Mouse (Mus musculus) adrenal gland, adult (tissue): Measurements from ENCODE around the gene Rad9a.

ENCODE experiments used
- DNase-seq, 2 experiments: peaks; one replicate each; pipeline ENCODE4 v3.0.0; 2022 to 2023; ENCODE audit warnings: low spot score in 1 of 2; ENCODE audit not compliant: inconsistent age in 2 of 2

The Rad9a gene

DNA sequence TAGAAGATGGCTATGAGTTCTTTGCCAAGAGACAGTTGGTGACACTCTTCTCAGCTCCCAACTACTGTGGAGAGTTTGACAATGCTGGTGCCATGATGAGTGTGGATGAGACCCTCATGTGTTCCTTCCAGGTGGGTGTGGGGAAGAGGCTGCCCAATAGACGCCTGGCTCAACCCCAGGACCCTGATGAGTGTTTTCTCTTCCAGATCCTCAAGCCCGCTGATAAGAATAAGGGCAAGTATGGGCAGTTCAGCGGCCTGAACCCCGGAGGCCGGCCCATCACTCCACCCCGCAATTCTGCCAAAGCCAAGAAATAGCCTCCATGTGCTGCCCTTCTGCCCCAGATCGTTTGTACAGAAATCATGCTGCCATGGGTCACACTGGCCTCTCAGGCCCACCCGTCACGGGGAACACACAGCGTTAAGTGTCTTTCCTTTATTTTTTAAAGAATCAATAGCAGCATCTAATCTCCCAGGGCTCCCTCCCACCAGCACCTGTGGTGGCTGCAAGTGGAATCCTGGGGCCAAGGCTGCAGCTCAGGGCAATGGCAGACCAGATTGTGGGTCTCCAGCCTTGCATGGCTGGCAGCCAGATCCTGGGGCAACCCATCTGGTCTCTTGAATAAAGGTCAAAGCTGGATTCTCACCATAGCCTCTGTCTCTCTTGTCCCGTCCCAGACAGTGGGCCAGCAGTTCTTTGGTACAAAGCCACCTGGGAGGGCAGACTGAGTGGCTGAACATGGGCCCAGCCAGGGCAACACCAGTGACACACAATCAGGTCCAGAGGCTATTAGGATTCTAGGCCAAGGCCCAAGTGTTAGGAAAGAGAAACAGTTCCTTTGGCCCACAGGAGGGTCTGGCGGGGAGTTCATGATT is 6.4 kb downstream of the Rad9a start:
- peak in 1 of 2 experiments; percentile 69 for DNase-seq

DNA sequence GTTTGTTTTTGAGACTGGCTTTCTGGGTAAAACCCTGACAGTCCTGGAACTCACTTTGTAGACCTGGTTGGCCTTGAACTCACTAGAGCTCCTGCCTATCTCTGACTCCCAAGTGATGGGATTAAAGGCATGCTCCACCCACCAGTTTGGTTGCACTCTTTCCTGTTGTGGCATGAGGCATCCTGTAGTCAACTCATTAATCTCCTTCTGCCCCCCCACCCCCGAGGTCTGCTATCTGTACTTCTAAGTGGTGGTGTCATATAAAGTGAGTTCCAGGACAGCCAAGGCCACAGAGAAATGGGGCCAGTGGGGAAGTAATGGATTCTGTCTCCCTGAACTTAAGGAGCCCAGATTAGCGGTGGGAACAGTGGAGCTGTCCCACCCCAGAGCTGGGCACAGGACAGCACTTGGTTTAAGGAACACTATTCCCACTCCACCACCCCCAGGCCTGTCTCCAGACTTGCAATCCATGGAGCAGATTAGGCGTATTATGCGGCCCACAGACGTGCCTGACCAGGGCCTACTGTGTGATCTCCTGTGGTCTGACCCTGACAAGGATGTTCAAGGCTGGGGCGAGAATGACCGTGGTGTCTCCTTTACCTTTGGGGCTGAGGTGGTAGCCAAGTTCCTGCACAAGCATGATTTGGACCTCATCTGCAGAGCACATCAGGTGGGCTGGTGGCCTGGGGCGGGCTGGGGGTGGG is 7.3 kb downstream of the Rad9a start:
- peak in 1 of 2 experiments; percentile 65 for DNase-seq

DNA sequence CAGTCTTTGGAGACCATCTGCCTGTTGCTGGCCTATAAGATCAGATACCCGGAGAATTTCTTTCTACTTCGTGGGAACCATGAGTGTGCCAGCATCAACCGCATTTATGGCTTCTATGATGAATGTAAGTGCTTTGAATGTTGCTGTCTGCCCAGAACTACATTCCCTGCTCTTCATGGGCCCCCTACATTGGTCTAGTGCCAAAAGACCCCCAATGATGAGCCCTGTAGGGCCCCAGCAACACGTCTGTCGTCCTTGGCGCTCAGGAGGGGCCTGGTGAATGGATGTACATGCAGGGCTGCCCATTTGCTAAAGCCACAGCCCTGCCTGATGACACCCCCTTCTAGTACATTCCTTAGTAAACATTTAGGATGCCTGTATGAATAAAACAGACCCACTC is 8.3 kb downstream of the Rad9a start:
- DNase-seq = peak in 1 of 2 experiments; percentile 53

DNA sequence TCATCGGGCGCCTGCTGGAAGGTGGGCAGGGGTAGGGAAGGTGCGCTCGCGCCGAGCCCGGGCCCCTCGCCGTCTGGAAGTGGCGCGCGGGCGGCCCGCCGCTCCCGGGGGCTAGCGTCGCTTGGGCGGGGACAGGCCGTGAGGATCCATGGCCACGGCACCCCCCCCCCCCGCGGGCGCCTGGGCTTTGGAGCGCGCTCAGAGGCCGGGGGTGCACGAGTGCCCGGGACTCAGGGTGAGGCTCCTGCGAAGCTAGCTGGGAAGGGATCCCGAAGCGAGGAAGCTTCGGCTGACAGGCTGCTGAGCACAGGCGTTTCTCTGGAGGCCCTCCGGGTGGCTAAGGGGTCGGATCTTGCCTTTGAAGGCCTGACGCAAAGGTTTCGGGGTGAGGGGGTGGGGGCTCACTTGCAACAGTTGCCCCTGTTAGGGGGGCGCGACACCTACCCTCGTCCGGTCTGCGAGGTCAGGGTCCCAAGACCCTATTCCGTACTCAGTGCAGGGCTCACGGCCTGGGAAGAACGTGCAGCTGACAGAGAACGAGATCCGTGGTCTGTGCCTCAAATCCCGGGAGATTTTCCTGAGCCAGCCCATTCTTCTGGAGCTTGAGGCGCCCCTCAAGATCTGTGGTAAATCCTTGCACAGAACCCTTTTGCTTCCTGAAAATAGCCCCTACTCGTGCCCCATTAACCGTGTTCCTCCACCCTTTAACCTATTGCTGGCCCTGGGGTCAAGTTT is 9.0 kb downstream of the Rad9a start:
- DNase-seq = peak in 1 of 2 experiments; percentile 72

DNA sequence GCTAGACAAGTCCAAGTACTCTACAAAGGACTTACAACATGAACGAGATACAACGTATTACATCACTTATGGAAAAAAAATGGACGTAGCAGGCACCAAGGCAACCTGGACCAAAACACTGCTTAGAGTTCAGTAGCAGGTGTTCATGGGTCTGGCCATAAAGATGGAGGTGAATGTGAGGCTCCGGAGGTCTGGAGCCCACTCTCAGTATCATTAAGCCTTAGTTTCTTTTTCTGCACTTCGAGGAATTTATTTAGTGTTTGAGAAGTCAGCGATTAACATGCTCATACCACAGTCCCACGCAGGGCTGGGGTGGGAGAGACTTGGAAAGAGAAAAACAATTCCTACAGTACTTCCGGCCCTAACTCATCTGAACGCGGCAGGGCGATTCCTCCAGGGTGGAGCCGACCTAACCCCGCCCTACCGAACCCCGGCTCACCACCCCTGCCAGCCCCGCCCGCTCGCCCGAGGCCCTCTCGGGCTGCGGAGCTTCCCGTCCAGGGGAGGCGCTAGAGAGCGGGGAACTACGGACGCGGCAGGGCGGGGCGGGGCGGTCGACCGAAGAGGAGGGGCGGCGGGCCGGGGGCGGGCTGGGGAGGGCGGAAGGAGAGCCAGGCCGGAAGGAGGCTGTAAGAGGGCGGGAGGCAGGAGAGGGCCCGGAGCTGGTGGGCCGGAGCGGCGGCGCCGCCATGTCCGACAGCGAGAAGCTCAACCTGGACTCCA is 9.8 kb downstream of the Rad9a start, which contains the start of gene Ppp1ca:
Gene Ppp1ca (plus strand): TSS at position 538 of the 723 bp plus-strand sequence.
- peak; percentile 96 to 98 for DNase-seq

DNA sequence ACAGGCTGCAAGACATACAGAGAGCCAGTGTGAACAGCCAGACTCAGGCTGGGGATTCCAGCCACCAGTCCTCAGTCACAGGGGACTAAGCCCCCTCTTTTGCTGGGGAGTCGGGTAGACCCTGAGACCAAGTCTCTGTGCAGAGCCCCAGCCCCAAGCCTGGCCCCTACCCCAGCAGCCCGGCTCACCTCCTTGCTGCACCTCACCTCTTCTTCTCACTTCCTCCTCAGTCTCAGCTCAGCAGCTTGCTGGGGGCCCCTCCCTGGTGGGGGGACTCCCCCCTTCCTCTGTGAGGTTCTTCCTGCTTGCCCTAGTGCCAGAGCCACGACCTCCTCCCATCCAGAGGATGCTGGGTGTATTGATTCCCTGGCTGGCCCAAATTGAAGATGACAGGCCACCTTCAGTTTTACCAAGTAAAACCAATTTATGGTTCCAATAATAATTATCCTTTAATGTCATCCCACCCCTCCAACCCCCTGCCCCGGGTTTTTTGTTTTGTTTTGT is 10.6 kb downstream of the Rad9a start, which contains the start of gene Tbc1d10c:
Gene Tbc1d10c (minus strand): TSS at position 454 of the 504 bp plus-strand sequence.
- peak; percentile 50 to 56 for DNase-seq

DNA sequence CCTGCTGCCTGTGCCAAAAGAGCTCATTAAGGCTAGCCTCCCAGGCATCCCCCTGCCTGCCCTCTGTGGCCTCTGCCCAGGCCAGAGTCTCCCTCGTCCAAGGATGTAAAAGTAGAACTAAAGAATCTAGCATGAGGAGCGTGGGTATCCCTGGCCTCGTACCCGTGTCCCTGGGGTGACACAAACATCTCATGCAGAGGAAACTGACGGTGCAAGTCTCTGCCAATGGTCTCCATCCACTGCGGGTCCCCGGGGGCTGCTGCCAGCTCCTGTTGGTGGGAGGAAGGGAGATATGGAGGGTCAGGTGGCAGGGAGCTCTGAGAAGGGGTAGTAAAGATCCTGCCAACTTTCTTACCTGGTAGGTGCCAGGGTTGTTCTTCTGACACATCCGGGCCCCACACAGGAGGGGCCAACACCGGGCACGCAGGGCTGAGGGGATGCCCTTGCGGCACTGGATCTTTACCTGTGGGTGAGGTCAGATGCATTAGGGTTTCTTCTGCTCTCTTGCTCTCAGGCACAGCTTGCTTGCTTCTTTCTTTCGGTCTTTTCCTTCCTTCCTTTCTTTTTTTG is 12.3 kb downstream of the Rad9a start:
- DNase-seq = peak in 1 of 2 experiments; percentile 49

DNA sequence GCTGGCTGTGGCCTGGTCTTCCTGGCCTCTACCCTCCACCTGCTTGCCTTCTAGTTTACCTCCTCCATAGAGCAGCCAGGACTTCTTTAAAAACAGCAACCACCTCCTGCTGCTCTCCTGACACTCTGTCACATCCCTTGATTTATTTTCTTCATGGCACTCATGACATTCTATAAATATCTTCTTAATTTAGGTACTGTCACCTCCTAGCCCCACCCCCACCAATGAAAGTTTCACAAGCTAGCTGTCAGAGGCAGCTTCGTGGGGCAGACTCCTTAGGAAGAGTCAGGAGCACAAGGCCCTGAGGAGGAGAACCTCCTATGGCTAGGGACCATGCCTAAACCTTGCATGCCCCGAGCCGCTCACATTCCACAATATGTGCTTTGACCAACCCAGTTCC is 14.2 kb downstream of the Rad9a start:
- DNase-seq = no peak

DNA sequence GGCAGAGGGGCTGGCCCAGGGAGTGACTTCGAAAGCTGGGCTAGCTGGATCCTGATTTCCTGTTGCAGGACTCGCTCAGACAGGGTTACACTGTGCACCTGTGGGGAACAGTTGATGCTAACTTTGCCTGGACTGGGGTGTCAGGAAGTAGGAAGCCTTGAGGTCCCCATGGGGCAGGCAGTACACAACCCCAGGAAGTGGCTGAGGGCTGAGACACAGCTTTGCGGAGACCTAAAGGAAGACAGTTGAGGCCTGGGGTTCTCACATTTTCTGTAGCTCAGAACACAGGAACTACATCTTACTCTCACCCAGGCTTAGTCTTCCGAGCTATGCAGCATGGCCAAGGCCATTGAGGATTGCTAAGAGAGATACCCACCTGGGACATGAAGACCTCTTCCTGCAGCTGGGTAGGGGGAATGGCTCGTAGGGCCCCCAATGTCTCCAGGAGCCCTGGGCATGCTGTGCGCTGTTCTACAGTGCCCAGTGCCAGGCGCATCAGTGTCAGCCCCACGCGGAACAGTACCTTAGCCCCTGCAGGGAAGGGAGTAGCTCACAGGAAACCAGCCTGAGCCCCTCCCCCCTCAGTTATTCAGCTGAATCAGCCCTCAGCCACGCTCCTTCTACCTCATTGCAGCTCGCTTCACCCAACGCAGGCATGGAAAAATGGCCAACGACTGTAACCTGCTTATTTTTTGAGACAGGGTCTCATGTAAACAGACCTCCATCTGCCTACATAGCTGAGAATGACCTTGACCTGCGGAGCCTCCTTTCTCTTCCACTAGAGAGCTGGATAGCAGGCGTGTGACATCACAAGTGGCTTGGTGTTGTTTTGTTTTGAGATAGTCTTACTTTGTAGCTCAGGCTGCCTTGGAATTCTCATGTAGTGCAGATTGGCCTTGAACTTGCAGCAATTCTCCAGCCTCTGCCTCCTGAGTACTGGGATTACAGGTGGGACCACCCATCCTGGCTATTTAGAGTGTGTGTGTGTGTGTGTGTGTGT is 16.2 kb downstream of the Rad9a start:
- peak in 1 of 2 experiments; percentile 60 for DNase-seq

DNA sequence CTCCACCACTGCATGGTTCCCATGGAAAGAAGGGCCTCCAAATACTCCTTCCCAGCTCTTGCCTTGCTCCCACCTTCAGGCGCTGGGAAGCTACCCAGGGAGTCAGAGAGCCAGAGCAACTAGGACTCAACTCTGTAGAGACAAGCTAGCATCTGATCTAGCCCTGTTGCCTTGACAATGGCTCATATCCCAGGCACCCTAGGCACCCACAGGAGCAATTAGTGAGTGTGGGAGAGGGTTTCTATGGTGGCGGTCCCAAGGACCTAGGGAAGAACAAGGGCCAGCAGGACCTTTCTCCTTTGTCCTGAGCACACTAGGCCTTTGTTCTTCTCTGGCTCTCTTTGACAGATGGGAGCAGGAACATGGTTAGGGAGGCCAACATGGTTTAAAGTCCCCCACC is 17.8 kb downstream of the Rad9a start:
- no peak for DNase-seq

DNA sequence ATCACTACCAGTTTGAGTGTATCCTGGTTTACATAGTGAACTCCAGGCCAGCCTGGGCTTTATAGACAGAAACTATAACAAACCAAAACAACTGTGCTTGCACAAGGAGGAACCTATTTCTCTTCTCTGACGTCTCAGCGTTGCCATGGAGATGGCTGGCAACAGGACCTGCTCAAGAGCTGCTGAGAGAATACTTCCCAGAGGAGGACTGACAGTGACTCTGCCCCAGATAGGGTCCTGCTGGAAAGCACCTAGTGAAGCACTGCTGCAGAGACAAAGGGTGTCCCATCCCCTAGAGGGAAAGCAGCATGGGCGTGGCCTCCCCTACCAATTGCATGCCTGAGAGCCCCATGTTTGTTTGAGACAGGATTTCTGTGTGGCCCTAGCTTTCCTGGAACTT is 19.6 kb downstream of the Rad9a start:
- DNase-seq = peak; percentile 72 to 89

DNA sequence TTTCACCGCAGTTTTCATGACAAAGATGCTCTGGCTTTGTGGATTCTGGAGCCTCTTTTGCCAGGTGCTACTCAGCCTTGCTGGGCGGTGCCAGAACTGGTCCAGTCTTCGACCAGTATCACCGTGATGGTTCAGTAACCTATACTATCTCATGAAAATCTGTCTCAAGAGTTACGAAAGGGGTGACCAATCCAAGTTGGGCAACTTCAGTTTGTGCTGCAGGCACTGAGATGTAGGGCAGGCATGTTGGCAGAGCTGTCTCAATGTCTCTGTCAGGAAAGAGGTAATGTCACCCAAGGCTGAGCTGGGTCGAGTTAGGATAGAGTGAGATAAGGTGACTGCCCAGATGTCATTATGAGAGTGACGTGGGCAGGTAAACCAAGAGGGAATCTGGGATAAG is 21.1 kb downstream of the Rad9a start:
- DNase-seq = no peak

DNA sequence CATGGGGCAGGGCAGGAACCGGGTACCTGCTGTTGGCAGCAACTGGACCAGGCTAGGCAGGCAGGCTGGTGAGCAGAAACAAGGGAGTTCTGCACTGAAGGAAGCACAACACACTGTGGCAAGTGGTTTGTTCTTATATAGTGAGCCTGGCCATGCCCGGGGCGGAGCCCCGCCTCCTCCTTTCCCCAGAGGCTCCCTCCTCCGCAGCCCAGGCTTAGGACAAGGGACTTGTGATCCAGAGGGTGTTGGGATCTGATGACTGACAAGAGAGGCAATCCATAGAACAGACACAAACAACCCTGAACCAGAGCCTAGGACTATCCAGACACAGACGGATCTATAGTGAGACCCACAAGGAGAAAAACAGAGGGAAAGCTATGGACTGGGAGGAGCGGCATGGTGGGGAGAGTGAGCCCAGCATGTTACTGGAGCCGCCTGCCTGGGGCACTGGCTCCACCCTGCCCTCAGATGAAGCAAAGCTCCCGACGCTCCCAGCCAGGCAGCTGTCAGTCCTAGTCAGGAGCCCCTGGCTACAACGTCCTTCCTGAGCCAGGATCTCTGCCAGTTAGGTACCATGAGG is 26.0 kb downstream of the Rad9a start, which contains the start of gene Carns1:
Gene Carns1 (minus strand): TSS at position 112 of the 580 bp plus-strand sequence.
- peak in 1 of 2 experiments; percentile 67 for DNase-seq

DNA sequence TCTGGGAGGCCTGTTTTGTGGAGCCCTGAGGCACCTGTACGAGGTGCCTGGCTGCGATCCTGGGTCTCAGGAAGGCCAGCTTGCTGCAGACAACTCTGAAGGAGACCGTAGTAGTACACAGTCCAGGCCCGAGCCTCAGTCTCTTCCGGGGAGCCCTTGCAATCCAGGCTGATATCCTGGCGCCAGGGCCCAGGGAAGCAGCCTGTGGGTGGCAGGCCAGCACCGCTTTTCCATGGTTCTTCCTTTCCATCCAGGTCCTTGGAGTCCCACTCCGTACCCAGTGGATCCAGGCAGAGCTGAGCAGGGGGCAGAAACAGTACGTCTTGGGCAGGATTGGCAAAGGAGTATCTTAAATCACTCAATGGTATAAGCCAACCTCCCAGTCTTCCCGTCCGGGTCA is 28.5 kb downstream of the Rad9a start:
- no peak for DNase-seq

DNA sequence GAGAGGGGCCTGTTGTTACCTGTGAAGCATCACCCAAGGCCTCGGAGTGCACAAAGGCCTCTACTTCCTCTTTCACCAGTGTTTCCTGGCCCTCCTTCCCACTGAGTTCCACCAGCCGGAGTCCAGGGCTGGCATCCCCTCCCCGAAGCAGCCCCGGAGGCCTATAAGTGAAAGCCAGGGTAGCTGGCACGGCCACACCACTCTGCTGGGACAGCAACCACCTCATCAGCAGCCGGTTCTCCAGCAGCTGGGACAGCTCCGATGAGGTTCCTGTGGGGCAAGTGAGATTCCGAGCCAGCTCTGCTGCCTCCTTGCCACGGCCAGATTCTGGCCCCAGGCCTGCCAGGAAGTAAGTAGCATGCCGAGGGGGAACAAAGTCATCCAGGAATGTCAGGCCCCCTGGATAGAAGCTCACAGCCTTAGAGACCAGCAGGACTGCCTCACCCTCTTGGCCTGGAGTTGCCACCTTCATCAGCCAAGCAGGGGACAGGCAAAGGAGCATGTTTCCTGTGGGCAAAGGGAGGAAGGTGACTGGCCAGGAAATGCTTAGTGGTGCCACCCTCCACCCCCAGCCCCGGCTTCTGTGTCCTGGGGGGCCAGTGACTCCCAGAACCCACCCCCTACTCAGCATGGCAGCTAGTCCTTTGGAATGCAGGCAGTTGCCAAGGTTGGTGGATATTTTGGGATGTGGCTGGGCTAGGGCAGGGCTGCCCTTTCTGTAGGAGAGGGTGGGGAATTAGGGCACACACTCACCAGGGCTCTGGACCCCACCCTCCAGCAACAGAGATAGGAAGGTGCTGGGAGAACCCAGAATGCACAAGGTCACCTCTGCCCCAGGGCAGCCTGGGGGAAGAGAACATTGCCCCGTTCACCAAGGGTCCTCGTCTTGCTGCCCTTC is 29.8 kb downstream of the Rad9a start:
- DNase-seq = no peak

DNA sequence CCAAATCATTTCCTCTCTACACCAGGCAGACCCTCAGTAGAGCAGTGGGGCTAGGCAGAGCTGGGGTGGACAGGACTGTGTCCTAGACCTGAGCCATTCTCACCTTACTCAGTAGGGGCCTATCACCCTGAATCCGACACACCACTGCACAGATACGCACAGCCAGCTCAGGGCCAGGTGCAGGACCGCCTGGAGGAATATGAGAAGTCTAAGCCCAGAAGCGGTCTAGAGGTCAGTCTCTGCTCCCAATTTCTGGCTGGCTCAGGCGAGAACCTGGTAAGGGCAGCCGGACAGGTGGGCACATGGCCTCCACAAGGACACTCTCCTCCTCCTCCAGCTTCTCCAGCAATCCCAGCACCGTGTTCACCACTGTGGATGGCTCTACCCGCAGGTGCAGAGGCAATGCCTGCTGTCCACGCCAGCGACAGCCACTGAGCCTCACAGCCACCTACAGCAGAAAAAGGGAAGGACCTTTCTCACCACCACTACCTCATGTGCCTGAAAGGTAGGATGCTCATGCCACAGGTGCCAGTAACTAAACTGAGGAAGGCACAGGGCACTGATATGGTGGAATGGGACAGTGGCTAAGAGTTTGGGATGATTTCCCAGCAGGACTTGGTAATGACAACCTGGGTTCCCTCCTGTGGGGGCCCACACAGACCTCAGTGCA is 30.6 kb downstream of the Rad9a start:
- DNase-seq = no peak

DNA sequence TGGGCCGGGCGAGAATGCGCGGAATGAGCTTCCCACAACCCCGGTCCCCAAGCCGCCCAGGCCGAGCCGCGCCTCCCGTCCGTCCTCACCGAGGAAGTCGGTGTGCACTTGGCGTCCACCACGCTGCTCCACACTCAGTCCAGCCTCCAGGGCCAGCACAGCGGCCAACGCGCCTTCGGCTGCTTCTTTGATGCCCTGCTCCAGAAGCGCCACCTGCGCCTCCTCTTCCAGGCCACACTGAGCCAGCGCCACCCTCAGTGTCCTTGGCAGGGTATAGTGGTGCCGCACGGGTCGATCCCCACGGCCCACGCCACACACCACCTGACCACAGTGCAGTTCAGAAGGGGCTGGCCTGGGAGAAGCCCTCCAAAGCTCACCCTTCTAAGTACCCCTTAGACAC is 31.7 kb downstream of the Rad9a start:
- no peak for DNase-seq
